Mouse (Mus musculus) E14TG2a.4 (cell line): Measurements from ENCODE around the gene 9430097D07Rik.

Source experiments
- CTCF ChIP-seq: conservative IDR thresholded peaks from 2 replicates; pipeline ENCODE4 v1.5.1; 2014; ENCODE audit warnings: low read length
- NANOG ChIP-seq: IDR thresholded peaks from 2 replicates; pipeline ENCODE4 v1.6.1; 2014; ENCODE audit warnings: borderline replicate concordance, low read length, mixed read lengths

- TF ChIP-seq CTCF (no peak), NANOG (no peak)
Measured at GRCm38 (mm10) chr2:32587731-32588321, 12.3 kb upstream of the 9430097D07Rik start.
